Mouse (Mus musculus) cerebellum, adult 11-12 months (tissue): Measurements from ENCODE around the gene Tmie.
A peak's percentile ranks its signal among the peaks of the same experiment; 100 is the strongest.

Experiments used
- DNase-seq: peaks from one replicate; pipeline ENCODE4 v3.0.0; 2022

Gene Tmie

GRCm38 (mm10) chr9:110887388-110888303, 7.7 kb upstream of the Tmie start:
- DNase-seq, result no peak

GRCm38 (mm10) chr9:110881953-110882352, 2.0 kb upstream of the Tmie start:
- no peak for DNase-seq

DNA sequence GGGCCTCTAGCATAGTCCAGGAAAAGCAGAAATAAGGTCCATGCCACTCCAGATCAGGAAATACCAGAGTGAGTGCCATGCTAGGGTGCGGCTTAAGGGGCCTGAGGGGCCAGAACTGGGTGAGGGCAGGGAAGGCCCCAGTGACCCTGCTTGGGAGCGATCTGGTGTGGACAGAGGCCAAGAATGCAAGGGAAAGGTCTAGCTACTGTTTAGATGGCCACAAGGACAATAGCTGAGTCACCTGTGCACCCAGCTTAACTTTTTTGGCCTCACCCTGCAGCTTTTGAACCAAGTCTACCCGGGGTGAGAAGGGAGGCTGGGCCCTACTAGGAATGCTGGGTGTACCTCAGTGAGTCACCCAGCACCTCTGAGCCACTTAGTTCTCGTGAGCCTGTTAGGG, 859 bp upstream of the Tmie start:
- DNase-seq, result no peak

DNA sequence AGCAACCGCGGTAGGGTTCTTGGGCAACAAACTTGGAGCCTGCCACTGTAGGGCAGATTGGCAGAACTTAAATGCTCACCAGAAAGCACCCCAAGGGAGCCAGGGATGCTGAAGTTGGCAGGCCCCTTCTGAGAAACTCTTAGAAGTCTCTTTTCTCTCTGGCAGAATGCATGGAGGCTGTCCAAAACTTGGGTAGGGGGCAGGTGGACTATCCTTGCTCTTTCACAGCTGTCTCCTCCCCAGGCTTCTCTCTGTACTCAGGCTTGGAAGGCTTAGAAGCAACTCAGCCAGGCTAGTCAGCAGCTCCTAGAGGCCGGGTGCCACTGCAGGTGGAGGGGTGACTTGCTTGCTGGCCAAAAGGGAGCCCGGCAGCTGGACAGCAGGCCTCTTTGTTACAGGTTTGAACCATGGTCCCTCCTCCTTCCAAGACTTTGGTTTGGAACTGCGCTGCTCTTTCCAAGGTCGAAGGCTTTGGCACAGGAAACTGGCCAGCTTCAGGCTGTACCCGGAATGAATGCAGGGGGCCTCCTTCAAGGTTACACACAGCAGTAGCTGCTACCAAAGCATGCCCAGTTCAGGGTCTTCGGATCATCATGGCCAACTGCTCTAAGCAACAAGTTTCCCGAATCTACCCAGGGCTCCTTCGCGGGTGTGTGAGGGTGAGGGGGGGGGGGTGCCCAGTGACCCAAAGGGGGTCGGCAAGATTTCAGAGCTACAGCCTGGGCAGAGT, 557 bp downstream of the Tmie start, which contains the start of gene Als2cl:
Gene Als2cl (plus strand): TSS at position 680 of the 730 bp plus-strand sequence.
- DNase-seq, result peak; percentile 23

DNA sequence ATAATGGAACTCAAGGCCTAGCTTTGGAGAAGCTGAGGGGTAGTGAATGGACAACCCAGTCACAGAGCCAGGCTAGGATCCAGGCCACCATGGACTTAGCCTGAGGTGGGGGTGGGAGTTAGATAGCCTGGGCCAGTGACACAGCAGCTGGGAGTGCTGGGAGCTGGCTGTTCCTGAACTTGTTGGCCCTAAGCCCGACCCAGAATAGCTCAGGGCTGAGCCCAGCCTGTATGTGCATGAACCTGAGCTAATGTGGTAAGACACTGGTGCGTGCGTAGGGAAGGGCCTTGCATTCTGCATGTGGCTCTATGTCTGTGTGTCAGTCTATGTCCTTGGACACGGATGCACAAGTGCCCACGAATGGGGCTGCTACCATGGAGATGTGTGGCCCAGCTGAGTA, 2.0 kb downstream of the Tmie start:
- peak; percentile 17 for DNase-seq

DNA sequence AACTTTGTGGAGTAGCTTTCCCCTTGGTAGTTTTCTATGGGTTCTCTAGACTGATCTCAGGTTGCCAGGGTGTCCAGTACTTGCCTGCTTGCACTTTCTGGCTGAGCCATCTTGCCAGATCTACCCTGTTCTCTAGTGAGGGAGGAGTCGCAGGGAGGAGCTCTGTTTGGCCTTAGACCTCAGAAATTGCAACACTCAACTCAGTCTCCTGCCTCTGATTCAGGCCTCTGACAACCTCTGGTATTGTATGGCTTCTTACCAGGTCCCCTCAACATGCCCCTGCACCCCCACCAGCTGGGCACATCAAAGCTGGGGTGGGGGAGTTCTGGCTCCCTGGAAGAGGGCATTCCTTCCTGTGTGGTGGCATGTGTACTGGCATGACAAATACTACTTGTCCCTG, 2.6 kb downstream of the Tmie start:
- no peak for DNase-seq

DNA sequence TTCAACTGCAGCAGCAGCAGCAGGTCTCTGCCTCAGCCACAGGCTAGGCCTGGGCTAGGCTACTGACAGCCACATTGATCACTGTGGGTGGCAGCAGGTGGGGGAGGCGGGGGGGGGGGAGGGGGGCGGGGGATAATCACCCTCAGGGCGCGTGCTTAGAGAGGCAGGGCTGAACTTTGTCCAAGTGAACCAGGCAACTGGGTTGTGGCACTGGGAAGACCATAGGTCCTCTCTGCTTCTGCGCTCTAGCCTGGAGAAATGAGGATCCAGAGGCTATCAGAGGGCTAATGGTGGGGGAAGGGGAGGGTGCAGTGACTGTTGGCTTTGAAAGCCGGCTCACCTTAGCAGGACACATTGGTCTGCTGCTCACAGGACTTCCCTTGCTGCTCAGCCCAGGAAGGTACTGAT, 4.6 kb downstream of the Tmie start:
- no peak for DNase-seq

DNA sequence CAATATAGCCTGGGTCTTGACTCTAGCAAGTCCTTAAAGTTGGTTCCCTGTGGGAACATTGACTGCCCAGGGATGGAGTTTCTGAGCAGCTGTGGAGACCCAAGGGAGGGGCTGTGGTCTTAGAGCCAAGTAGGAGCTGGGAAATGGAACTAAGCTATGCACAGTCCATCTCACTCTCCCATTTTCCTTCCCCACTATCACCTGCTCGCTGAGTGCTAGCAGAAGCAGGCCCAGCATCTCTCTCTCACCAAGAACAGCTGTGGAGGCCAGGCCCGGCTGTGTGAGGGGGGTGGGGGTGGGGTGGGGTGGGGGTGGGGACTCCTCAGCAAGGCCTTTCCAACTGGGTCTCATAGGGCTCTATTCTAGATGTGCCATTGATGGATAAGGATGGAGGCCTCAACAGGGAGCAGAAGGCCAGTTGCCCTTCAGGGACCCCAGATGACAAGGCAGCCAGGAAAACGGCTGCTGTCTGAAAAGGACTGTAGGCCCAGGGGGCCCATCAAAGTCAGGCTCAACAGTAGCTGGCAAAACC, 5.2 kb downstream of the Tmie start:
- no peak for DNase-seq

DNA sequence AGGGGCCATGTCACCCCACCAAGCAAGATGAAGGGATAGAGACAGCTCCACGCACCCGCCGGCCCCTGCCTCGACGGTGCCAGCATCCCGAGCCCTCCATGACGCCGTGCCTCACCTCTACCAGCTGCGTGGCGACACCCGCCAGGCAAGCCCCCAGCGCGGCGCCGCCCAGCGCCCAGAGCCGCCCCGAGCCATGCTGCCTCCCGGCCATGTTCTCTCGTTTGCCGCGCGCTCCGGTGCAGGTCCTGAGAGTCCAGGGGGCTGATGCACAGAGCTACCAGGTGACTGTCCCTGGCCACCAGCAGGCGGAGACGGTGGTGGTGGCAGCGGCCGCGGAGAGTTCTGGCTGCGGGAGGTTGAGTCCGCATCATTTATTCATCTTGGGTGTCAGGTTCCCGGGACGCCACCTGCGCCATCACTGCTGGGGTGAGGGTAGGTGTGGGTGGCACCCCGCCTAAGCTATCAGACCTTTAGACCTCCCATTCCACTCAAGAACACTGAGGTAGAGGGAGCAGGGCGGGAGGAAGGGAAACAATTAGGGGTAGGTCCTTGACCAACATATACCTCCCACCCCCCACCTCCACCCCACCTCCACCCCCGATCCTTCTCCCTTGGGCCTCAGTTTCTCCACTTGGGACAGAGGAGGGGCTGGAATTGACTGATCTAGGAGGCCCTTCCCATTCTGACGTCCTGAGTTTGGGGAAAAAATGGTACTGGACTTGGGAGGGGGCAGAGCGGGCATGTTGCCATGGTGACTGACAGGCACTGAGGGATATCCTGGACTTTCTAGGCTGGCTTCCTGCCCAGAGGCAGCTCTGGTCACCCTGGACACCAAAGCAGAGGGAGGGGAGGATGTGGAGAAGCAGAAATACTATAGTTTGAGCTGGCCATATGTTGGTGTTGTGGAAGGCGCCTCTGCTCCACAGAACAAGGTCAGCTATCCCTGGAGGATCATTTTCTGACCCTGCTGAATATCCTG, 5.9 kb downstream of the Tmie start:
- DNase-seq, result no peak

- peak; percentile 22 for DNase-seq
Measured at GRCm38 (mm10) chr9:110871030-110871429, 8.9 kb downstream of the Tmie start.

DNA sequence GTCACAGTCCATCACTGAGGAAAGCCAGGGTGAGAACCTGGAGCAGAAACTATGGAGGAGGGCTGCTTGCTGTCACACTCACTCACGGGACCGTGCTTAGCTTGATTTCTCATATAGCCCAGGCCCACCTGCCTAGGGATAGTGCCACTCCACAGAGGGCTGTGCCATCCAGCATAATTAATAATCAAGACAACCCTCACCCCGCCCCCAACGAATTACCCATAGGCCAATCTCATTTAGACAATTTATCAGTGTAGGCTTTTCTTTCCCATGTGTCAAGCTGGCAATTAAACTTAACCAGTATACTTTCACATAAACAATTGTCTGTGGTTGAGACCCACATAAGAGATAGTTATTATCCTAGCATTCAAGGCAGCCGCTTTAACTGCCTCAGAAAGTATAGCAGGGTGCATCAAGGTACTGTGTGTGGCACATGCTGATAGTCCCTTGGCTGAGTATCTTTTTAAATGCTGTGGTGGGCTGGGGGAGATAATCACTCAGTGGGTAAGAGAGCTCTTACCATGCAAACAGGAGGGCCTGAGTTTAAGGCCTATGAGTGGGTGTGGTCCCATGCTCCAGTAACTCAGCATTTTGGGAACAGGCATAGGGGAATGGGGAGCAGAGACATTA, 20.8 kb downstream of the Tmie start:
- DNase-seq, result no peak

- no peak for DNase-seq
Measured at GRCm38 (mm10) chr9:110858523-110858922, 21.4 kb downstream of the Tmie start.

- no peak for DNase-seq
Measured at GRCm38 (mm10) chr9:110857781-110858472, 22.0 kb downstream of the Tmie start, which contains the start of gene Prss50. Gene Prss50 (plus strand): TSS chr9:110857967.

- DNase-seq, result no peak
Measured at GRCm38 (mm10) chr9:110856920-110857319, 23.0 kb downstream of the Tmie start.

DNA sequence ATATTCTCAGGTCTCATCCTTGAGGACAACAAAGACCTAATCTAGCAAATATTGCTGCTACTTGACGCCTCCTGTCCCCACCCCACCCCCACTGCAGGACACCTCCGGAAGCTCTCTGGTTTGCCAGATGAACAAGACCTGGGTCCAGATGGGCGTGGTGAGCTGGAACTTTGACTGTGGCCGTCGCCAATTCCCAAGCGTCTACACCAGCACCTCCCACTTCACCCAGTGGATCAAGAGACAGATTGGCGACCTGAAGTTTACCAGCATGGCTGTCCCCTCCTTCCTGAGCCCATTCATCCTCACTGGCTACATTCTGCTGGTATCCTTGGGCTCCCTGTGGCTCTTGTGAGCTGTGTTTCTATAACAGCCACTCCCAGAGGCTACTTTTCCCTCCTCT, 24.0 kb downstream of the Tmie start:
- DNase-seq, result no peak

GRCm38 (mm10) chr9:110849162-110849561, 30.8 kb downstream of the Tmie start:
- no peak for DNase-seq

DNA sequence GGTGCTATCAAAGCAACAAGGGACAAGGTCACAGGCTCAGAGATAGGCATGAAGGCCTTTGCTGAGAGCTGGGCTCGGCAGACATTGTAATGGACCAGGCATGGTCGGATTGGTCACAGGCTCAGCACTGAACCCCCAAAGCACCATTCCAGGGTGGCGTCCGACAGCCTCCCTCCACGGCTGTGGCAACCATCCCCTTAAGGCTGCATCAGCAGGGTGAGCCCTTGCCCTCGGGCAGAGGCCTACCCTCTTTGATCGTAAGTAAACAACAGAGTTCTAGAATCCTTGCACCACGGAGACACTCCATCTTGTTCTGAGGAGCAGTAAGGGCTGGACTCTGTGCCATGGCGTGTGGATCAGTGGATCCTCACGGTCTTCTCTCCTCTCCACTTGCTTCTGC, 35.7 kb downstream of the Tmie start, which contains the start of gene Prss46:
Gene Prss46 (plus strand): TSS at position 301 of the 400 bp plus-strand sequence.
- no peak for DNase-seq

GRCm38 (mm10) chr9:110841438-110841837, 38.5 kb downstream of the Tmie start:
- no peak for DNase-seq

DNA sequence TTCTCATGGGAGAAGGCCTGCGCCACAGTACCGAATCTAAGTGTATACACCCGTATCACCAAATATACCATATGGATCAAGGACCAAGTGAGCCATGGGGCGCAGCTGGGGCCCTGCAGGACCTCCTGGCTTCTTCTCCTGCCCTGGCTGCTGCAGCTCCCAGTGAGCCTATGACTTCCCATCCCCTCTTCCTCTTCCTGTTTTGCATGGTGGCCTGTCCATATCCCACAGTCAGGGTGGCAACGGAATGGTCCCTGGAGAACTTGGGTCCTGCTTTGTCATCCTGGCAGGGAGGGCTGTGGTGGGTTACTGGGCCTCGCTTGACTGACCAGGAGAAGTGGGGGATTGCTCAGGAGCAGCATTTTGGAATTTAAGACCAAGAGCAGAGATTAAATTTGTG, 39.0 kb downstream of the Tmie start:
- DNase-seq, result no peak

GRCm38 (mm10) chr9:110836112-110836511, 43.8 kb downstream of the Tmie start:
- DNase-seq, result no peak

DNA sequence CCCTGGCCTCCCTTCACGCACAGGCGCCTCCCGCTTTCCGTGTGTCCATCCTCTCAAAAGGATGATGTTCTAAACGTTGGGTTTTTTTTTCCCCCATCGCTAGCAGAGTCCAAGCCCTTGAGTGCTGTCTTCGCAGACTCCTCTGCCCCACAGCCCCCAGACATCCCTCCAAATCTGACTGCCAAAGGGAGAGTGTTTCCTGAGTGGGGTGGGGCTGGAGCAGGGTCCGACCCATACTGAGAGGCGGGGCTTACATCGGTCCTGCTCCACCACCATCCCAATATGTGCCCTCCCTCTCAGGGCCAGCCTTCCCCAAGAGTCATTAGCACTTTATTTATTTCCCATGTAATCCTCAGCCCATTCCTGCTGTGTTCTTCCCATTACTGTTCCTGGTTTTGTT, 45.0 kb downstream of the Tmie start:
- no peak for DNase-seq
